Mouse (Mus musculus): ENCODE data around the gene Cisd3. TPM values are rescaled to one million over a fixed set of nuclear protein-coding genes. Genes with fewer than 3 reads are reported as not detected.
"Not testable (repeated sequence)": the region's sequence is repeated elsewhere in the genome, so short reads cannot be mapped to it uniquely, and the experiment has no call there.

Gene Cisd3
- 11.8 TPM in 2 replicates for polyA plus RNA-seq (2014; fragmentation: Nextera tagmentation; extraction: Ambion mirVana)

- H3K36me3 ChIP-seq (replicated peaks; ENCODE audit: control insufficient read depth, insufficient read depth, low read depth, low read length) = peaks cover 9% of the 10 kb centered on the region
- ATAC-seq (replicated peaks; ENCODE audit: insufficient number of reproducible peaks, low FRiP score, low TSS enrichment, low read depth) = peak; percentile 66
- under 1% methylated on average over 43 of the region's 43 CpGs for WGBS
These were observed at the start of gene Cisd3 for GRCm38 (mm10) chr11:97685613-97686321. Cisd3 (plus strand) TSS chr11:97685826.

DNA sequence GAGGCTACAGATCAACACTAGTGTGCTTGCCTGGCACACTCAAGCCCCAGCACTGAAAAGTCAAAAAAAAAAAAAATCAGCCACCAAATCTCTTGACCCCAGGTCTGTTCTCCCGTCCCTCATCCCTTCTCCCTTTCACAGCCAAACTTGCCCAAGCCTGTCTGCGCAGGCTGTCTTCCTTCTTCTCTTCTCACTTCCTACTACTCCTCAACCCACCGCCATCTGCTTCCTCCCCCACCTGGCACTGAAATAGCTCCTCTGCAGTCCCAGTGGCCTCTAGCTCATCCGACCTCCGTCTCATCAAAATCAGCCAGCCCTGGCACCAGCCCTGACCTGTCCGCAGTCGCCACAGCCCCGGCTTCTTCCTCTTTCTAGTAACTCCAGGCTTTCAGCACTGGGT, 44.0 kb upstream of the Cisd3 start:
- no peak overlapping the region for H3K4me3 ChIP-seq (ENCODE audit: low read depth, low read length)

More at GRCm38 (mm10) chr11:97685613-97686321, at the start of gene Cisd3:
- no peaks in the 10 kb centered on the region for H3K9me3 ChIP-seq (replicated peaks; ENCODE audit: control insufficient read depth, low read length)
- H3K4me2 ChIP-seq (ENCODE audit: low read depth, low read length) = peak within 1 kb of the TSS; percentile 62
- peak within 1 kb of the TSS; percentile 41 for H3K9ac ChIP-seq (replicated peaks; ENCODE audit: low read length)
- peak; percentile 78 for DNase-seq (ENCODE audit: low spot score)
- H3K4me1 ChIP-seq (ENCODE audit: control insufficient read depth, insufficient read depth, low read length) = 0 out of 2 replicates have a peak, but pooled peaks cover 4% of the 10 kb centered on the region
- peak within 1 kb of the TSS; percentile 24 for H3K4me3 ChIP-seq (ENCODE audit: low read depth, low read length)
- H3K27ac ChIP-seq (replicated peaks; ENCODE audit: low read depth, low read length) = no peak within 1 kb of the TSS
- H3K27me3 ChIP-seq (ENCODE audit: control insufficient read depth, insufficient read depth, low read length) = no peaks in the 10 kb centered on the region

DNA sequence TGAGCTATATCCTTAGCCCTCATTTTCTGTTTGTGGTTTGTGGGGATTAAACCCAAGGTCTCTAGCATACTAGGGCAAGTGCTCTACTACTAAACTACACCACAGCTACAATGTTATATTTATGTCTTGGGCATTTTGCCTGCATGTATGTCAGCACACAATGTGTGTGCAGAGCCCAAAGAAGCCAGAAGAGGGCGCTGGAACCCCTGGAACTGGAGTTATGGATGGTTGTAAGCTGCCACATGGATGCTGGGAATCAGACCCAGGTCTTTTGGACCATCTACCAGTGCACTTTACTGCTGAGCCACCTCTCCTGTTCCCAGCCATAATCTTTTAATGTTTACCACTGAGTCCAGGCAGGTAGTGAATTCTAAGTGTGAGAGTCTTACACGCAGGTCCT, 42.9 kb upstream of the Cisd3 start:
- ATAC-seq (replicated peaks; ENCODE audit: insufficient number of reproducible peaks, low FRiP score, low TSS enrichment, low read depth) (no peak), DNase-seq (ENCODE audit: low spot score) (no peak)
- Histone ChIP-seq H3K4me1 (ENCODE audit: control insufficient read depth, insufficient read depth, low read length) (no peaks in the 10 kb centered on the region), H3K36me3 (replicated peaks; ENCODE audit: control insufficient read depth, insufficient read depth, low read depth, low read length) (no peaks in the 10 kb centered on the region), H3K4me2 (ENCODE audit: low read depth, low read length) (no peak overlapping the region), H3K9me3 (replicated peaks; ENCODE audit: control insufficient read depth, low read length) (no peaks in the 10 kb centered on the region), H3K27ac (replicated peaks; ENCODE audit: low read depth, low read length) (no peak overlapping the region), H3K4me3 (ENCODE audit: low read depth, low read length) (no peak overlapping the region), H3K27me3 (ENCODE audit: control insufficient read depth, insufficient read depth, low read length) (no peaks in the 10 kb centered on the region), H3K9ac (replicated peaks; ENCODE audit: low read length) (no peak overlapping the region)
- 47% methylated on average over 2 of the region's 2 CpGs for WGBS

More for the DNA sequence above, 44.0 kb upstream of the Cisd3 start:
- H3K4me1 ChIP-seq (ENCODE audit: control insufficient read depth, insufficient read depth, low read length) = no peaks in the 10 kb centered on the region
- H3K9me3 ChIP-seq (replicated peaks; ENCODE audit: control insufficient read depth, low read length) = no peaks in the 10 kb centered on the region
- H3K36me3 ChIP-seq (replicated peaks; ENCODE audit: control insufficient read depth, insufficient read depth, low read depth, low read length) = no peaks in the 10 kb centered on the region
- H3K27me3 ChIP-seq (ENCODE audit: control insufficient read depth, insufficient read depth, low read length) = no peaks in the 10 kb centered on the region
- no peak overlapping the region for H3K9ac ChIP-seq (replicated peaks; ENCODE audit: low read length)
- DNase-seq (ENCODE audit: low spot score) (no peak), ATAC-seq (replicated peaks; ENCODE audit: insufficient number of reproducible peaks, low FRiP score, low TSS enrichment, low read depth) (no peak)
- 68% methylated on average over 8 of the region's 8 CpGs for WGBS
- no peak overlapping the region for H3K4me2 ChIP-seq (ENCODE audit: low read depth, low read length)
- H3K27ac ChIP-seq (replicated peaks; ENCODE audit: low read depth, low read length) = no peak overlapping the region

DNA sequence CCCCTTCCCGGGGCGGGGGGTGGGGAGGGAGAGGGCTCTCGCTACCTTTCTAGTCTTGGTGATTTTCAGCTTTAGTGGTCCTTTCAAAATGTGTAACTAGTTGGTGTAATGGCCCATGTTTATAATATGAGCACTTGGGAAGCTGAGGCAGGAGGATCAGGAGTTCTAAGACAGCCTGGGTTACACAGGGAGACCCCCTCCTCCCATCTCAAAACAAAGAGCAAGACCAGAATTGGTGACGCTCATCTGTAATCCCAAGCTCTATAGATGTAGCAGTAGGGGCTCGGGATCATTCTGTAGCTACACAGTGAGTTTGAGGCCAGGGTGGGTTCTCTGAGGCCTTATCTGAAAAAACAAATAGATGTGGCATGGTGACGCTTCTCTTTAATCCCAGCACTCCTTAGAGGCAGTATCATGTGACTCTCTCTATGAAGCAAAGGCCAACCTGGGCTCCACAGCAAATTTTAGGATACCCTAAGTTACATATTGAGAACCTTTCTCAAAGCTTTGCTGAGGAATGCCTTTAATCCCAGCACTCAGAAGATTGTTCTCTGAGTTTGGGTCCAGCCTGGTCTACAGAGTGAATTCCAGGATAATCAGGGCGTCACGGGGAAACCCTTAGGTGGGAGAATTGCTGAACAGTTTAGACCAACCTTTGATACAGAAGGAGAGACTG, 42.1 kb upstream of the Cisd3 start:
- Histone ChIP-seq H3K36me3 (replicated peaks; ENCODE audit: control insufficient read depth, insufficient read depth, low read depth, low read length) (no peaks in the 10 kb centered on the region), H3K9ac (replicated peaks; ENCODE audit: low read length) (no peak overlapping the region), H3K4me2 (ENCODE audit: low read depth, low read length) (no peak overlapping the region), H3K9me3 (replicated peaks; ENCODE audit: control insufficient read depth, low read length) (no peaks in the 10 kb centered on the region), H3K4me1 (ENCODE audit: control insufficient read depth, insufficient read depth, low read length) (no peaks in the 10 kb centered on the region), H3K4me3 (ENCODE audit: low read depth, low read length) (no peak overlapping the region), H3K27ac (replicated peaks; ENCODE audit: low read depth, low read length) (no peak overlapping the region), H3K27me3 (ENCODE audit: control insufficient read depth, insufficient read depth, low read length) (no peaks in the 10 kb centered on the region)
- WGBS = 78% methylated on average over 8 of the region's 8 CpGs
- DNase-seq (ENCODE audit: low spot score) (no peak), ATAC-seq (replicated peaks; ENCODE audit: insufficient number of reproducible peaks, low FRiP score, low TSS enrichment, low read depth) (no peak)

DNA sequence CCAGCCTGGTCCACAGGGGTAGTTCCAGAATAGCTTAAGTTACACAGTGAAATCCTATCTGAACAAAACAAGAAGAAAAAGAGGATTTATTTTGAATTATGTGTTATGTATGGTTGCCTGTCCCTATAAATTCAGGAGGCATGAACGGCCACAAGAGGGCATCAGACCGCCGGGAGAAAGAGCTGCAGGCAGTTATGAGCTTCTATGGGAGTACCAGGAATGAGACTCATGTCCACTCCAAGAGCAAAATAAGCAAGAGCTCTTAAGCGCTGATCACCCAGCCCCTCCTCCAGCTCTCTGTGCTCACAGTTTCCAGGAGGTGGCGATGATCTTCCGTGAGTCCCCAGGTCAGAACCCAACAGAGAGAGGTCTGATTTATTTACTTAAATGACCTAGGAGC, 40.8 kb upstream of the Cisd3 start:
- 2% methylated on average over 6 of the region's 6 CpGs for WGBS
- ATAC-seq (replicated peaks; ENCODE audit: insufficient number of reproducible peaks, low FRiP score, low TSS enrichment, low read depth) = no peak
- Histone ChIP-seq H3K4me1 (ENCODE audit: control insufficient read depth, insufficient read depth, low read length) (no peaks in the 10 kb centered on the region), H3K36me3 (replicated peaks; ENCODE audit: control insufficient read depth, insufficient read depth, low read depth, low read length) (no peaks in the 10 kb centered on the region), H3K9ac (replicated peaks; ENCODE audit: low read length) (no peak overlapping the region), H3K9me3 (replicated peaks; ENCODE audit: control insufficient read depth, low read length) (no peaks in the 10 kb centered on the region), H3K4me2 (ENCODE audit: low read depth, low read length) (no peak overlapping the region), H3K27ac (replicated peaks; ENCODE audit: low read depth, low read length) (no peak overlapping the region), H3K4me3 (ENCODE audit: low read depth, low read length) (no peak overlapping the region), H3K27me3 (ENCODE audit: control insufficient read depth, insufficient read depth, low read length) (no peaks in the 10 kb centered on the region)
- peak; percentile 78 for DNase-seq (ENCODE audit: low spot score)

GRCm38 (mm10) chr11:97648541-97648940, 37.1 kb upstream of the Cisd3 start:
- 68% methylated on average over 4 of the region's 4 CpGs for WGBS
- H3K9ac ChIP-seq (replicated peaks; ENCODE audit: low read length); H3K36me3 ChIP-seq (replicated peaks; ENCODE audit: control insufficient read depth, insufficient read depth, low read depth, low read length); H3K4me1 ChIP-seq (ENCODE audit: control insufficient read depth, insufficient read depth, low read length); H3K4me3 ChIP-seq (ENCODE audit: low read depth, low read length); ATAC-seq (replicated peaks; ENCODE audit: insufficient number of reproducible peaks, low FRiP score, low TSS enrichment, low read depth); H3K27me3 ChIP-seq (ENCODE audit: control insufficient read depth, insufficient read depth, low read length); H3K4me2 ChIP-seq (ENCODE audit: low read depth, low read length); DNase-seq (ENCODE audit: low spot score); H3K9me3 ChIP-seq (replicated peaks; ENCODE audit: control insufficient read depth, low read length); H3K27ac ChIP-seq (replicated peaks; ENCODE audit: low read depth, low read length): not testable (repeated sequence)

DNA sequence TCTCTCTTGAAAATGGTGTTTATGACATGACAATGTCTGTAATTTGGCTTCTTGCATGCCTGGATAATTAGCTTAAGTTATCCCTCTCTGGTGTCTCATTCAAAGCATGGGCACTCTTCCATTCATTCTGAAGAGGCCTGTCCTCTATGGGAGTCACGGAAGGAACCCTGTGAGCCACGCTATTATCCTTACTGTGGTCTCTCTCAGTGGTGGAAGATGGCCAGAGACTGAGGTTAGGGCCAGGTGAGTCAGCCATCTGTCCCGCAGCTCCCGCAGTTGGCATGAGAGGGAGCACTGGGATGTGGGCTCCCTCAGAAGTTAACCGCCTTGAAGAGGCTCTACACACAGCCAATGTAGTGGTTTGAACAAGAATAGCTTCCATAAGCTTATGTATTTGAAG, 35.3 kb upstream of the Cisd3 start:
- no peak for DNase-seq (ENCODE audit: low spot score)
- WGBS = 61% methylated on average over 5 of the region's 5 CpGs
- no peak overlapping the region for H3K4me2 ChIP-seq (ENCODE audit: low read depth, low read length)

DNA sequence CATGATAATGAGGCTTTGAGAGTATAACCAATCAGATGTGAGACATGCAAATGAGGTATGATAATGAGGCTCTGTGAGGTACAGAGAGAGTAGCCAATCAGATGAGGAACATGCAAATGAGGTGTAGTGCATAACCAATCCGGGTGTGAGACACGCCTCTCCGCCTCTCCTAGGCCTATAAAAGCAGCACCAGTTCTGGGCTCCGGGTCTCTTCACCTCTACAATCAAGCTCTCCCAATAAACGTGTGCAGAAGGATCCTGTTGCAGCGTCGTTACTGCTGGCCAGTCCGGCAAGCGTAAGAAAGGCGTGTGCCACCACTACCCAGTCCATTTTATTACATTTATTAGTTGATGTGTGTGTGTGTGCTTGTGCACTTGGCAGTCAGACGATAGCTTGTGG, 32.2 kb upstream of the Cisd3 start:
- 93% methylated on average over 11 of the region's 11 CpGs for WGBS
- H3K9me3 ChIP-seq (replicated peaks; ENCODE audit: control insufficient read depth, low read length); ATAC-seq (replicated peaks; ENCODE audit: insufficient number of reproducible peaks, low FRiP score, low TSS enrichment, low read depth); H3K27me3 ChIP-seq (ENCODE audit: control insufficient read depth, insufficient read depth, low read length); H3K4me1 ChIP-seq (ENCODE audit: control insufficient read depth, insufficient read depth, low read length); H3K36me3 ChIP-seq (replicated peaks; ENCODE audit: control insufficient read depth, insufficient read depth, low read depth, low read length); H3K4me3 ChIP-seq (ENCODE audit: low read depth, low read length); DNase-seq (ENCODE audit: low spot score); H3K27ac ChIP-seq (replicated peaks; ENCODE audit: low read depth, low read length); H3K4me2 ChIP-seq (ENCODE audit: low read depth, low read length); H3K9ac ChIP-seq (replicated peaks; ENCODE audit: low read length): not testable (repeated sequence)

More for the DNA sequence above, 35.3 kb upstream of the Cisd3 start:
- no peaks in the 10 kb centered on the region for H3K4me1 ChIP-seq (ENCODE audit: control insufficient read depth, insufficient read depth, low read length)
- no peak overlapping the region for H3K27ac ChIP-seq (replicated peaks; ENCODE audit: low read depth, low read length)
- no peak overlapping the region for H3K4me3 ChIP-seq (ENCODE audit: low read depth, low read length)
- H3K9ac ChIP-seq (replicated peaks; ENCODE audit: low read length) = no peak overlapping the region
- ATAC-seq (replicated peaks; ENCODE audit: insufficient number of reproducible peaks, low FRiP score, low TSS enrichment, low read depth) = no peak
- H3K27me3 ChIP-seq (ENCODE audit: control insufficient read depth, insufficient read depth, low read length) = no peaks in the 10 kb centered on the region
- no peaks in the 10 kb centered on the region for H3K9me3 ChIP-seq (replicated peaks; ENCODE audit: control insufficient read depth, low read length)
- no peaks in the 10 kb centered on the region for H3K36me3 ChIP-seq (replicated peaks; ENCODE audit: control insufficient read depth, insufficient read depth, low read depth, low read length)

Data from embryonic facial prominence, embryonic 11.5 days (tissue).